Mouse (Mus musculus) kidney, embryonic 14.5 days (tissue): Measurements from ENCODE around the gene Cog3. TPM values are rescaled to one million over a fixed set of nuclear protein-coding genes. Genes with fewer than 3 reads are reported as not detected.

Experiments used
- ATAC-seq: fragments of 200-750 bp; cut with Nextera tagmentation; 2 replicates; pipeline ENCODE4 v1.8.0; 2017; ENCODE audit warnings: moderate number of reproducible peaks, mild to moderate bottlenecking, moderate TSS enrichment, moderate library complexity; ENCODE audit not compliant: low FRiP score, low TSS enrichment
- H3K27ac ChIP-seq: fragments of 300-500 bp; sonication (generic); 2 replicates; pipeline ENCODE4 v1.5.1; 2014; ENCODE audit warnings: low read depth, mild to moderate bottlenecking, low read length, moderate library complexity, mixed read lengths
- H3K27me3 ChIP-seq: fragments of 300-500 bp; sonication (generic); 2 replicates; pipeline ENCODE4 v1.6.1; 2014; ENCODE audit warnings: mild to moderate bottlenecking, low read length; ENCODE audit not compliant: control insufficient read depth, insufficient read depth
- H3K36me3 ChIP-seq: fragments of 300-500 bp; sonication (generic); 2 replicates; pipeline ENCODE4 v1.6.1; 2014; ENCODE audit warnings: low read length, mixed read lengths; ENCODE audit not compliant: control insufficient read depth, insufficient read depth
- H3K4me1 ChIP-seq: fragments of 300-500 bp; sonication (generic); 2 replicates; pipeline ENCODE4 v1.6.1; 2014; ENCODE audit warnings: low read length, mixed read lengths; ENCODE audit not compliant: control insufficient read depth, insufficient read depth
- H3K4me2 ChIP-seq: fragments of 300-500 bp; sonication (generic); replicated peaks from 2 replicates; pipeline ENCODE4 v1.6.1; 2014; ENCODE audit warnings: low read depth, mild to moderate bottlenecking, low read length
- H3K4me3 ChIP-seq: fragments of 300-500 bp; sonication (generic); 2 replicates; pipeline ENCODE4 v1.5.1; 2014; ENCODE audit warnings: mild to moderate bottlenecking, low read length
- H3K9ac ChIP-seq: fragments of 300-500 bp; sonication (generic); 2 replicates; pipeline ENCODE4 v1.6.1; 2014; ENCODE audit warnings: low read depth, mild to moderate bottlenecking, low read length, moderate library complexity
- H3K9me3 ChIP-seq: fragments of 300-500 bp; sonication (generic); 2 replicates; pipeline ENCODE4 v1.6.1; 2016; ENCODE audit warnings: low read length; ENCODE audit not compliant: control insufficient read depth
- WGBS: fragments of 180-500 bp; shearing (Covaris S2); extraction: QIAGEN DNeasy Blood & Tissue Kit; methylation state at CpG from one replicate; pipeline ENCODE4 v1.1.7; 2014; 5-methylcytosine and 5-hydroxymethylcytosine counted together
- polyA plus RNA-seq: library from polyadenylated mRNA; unstranded; fragments of >200 nt; fragmentation: Nextera tagmentation; extraction: Ambion mirVana; gene quantifications from 2 replicates; pipeline ENCODE4 v1.2.1, GENCODE M21; 2014

Gene Cog3
- polyA plus RNA-seq, 1 experiment from 2014 or later: 24.9 TPM

- no peak for ATAC-seq
- H3K4me3 ChIP-seq: no peak overlapping the region
- 89% methylated on average over 2 of the region's 2 CpGs for WGBS
- H3K36me3 ChIP-seq: peaks cover 17% of the 10 kb centered on the region
- H3K27ac ChIP-seq: no peak overlapping the region
- H3K9me3 ChIP-seq: no peaks in the 10 kb centered on the region
- no peak overlapping the region for H3K4me2 ChIP-seq
- H3K27me3 ChIP-seq: no peaks in the 10 kb centered on the region
- H3K9ac ChIP-seq: no peak overlapping the region
- peaks cover 9% of the 10 kb centered on the region for H3K4me1 ChIP-seq
Observed at GRCm38 (mm10) chr14:75747960-75748359, 6.4 kb downstream of the Cog3 start.

- Histone ChIP-seq H3K27me3 (no peaks in the 10 kb centered on the region), H3K9me3 (no peaks in the 10 kb centered on the region), H3K27ac (no peak overlapping the region), H3K4me2 (no peak overlapping the region), H3K36me3 (peaks cover 67% of the 10 kb centered on the region), H3K4me1 (no peaks in the 10 kb centered on the region), H3K9ac (no peak overlapping the region), H3K4me3 (no peak overlapping the region)
- 84% methylated on average over 3 of the region's 3 CpGs for WGBS
- no peak for ATAC-seq
Observed at GRCm38 (mm10) chr14:75741904-75742303, 12.4 kb downstream of the Cog3 start.

- no peak for ATAC-seq
- Histone ChIP-seq H3K9me3 (no peaks in the 10 kb centered on the region), H3K27me3 (no peaks in the 10 kb centered on the region), H3K4me3 (no peak overlapping the region), H3K9ac (no peak overlapping the region), H3K4me2 (no peak overlapping the region), H3K4me1 (no peaks in the 10 kb centered on the region), H3K36me3 (peaks cover 84% of the 10 kb centered on the region), H3K27ac (no peak overlapping the region)
- 93% methylated on average over 3 of the region's 3 CpGs for WGBS
Observed at GRCm38 (mm10) chr14:75735597-75735996, 18.7 kb downstream of the Cog3 start.

DNA sequence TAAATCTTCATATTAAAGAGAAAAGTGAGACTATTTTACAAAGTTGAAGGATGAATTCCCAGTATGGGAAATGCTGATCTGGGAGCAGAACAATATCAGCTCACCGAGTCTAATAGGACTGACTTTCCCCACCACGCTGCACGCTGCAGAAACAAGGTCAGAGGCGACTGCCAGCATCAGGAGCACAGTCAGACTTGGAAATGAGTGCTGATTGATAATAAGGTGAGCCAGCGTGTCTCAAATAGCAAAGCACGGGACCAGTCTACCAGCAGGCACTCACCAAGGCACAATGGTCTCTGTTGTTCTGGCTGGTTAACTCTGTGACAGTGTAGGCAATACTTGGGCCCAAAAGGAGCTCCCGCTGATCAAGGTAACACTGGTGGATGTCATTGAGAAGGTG lies 21.7 kb downstream of the Cog3 start:
- no peaks in the 10 kb centered on the region for H3K27me3 ChIP-seq
- H3K9ac ChIP-seq: no peak overlapping the region
- H3K4me1 ChIP-seq: no peaks in the 10 kb centered on the region
- H3K27ac ChIP-seq: no peak overlapping the region
- no peaks in the 10 kb centered on the region for H3K9me3 ChIP-seq
- no peak overlapping the region for H3K4me2 ChIP-seq
- peaks cover 88% of the 10 kb centered on the region for H3K36me3 ChIP-seq
- ATAC-seq: no peak
- 91% methylated on average over 7 of the region's 7 CpGs for WGBS
- no peak overlapping the region for H3K4me3 ChIP-seq

DNA sequence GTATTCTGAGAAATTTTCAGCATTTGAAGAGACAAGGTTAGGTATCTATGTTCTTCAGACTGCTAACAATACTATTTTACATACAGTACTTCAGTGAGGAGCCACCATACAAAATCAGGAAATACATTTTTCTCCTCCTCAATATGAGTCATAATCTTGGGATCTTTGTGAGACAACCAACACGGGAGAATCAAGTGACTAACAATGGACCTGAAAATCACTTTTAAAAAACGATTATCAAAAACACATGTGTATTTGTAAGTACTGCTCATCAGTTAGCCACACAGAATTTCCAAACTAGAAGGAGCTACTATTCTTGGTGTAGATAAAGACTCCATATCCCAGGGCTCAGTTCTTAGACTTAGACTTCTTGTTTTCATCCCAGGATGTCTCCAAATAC lies 23.0 kb downstream of the Cog3 start:
- no peak for ATAC-seq
- Histone ChIP-seq H3K9me3 (no peaks in the 10 kb centered on the region), H3K9ac (no peak overlapping the region), H3K4me2 (no peak overlapping the region), H3K27ac (no peak overlapping the region), H3K4me1 (no peaks in the 10 kb centered on the region), H3K27me3 (no peaks in the 10 kb centered on the region), H3K36me3 (peaks cover 82% of the 10 kb centered on the region), H3K4me3 (no peak overlapping the region)
- WGBS: 85% methylated on average over 2 of the region's 2 CpGs

- no peak overlapping the region for H3K4me3 ChIP-seq
- no peaks in the 10 kb centered on the region for H3K9me3 ChIP-seq
- 94% methylated on average over 5 of the region's 5 CpGs for WGBS
- H3K27me3 ChIP-seq: no peaks in the 10 kb centered on the region
- no peaks in the 10 kb centered on the region for H3K4me1 ChIP-seq
- H3K36me3 ChIP-seq: peaks cover 75% of the 10 kb centered on the region
- H3K4me2 ChIP-seq: no peak overlapping the region
- no peak overlapping the region for H3K27ac ChIP-seq
- no peak for ATAC-seq
- H3K9ac ChIP-seq: no peak overlapping the region
Observed at GRCm38 (mm10) chr14:75728111-75728510, 26.2 kb downstream of the Cog3 start.

- 56% methylated on average over 4 of the region's 4 CpGs for WGBS
- peak; percentile 81 for ATAC-seq
- Histone ChIP-seq H3K4me3 (no peak overlapping the region), H3K9me3 (no peaks in the 10 kb centered on the region), H3K27ac (no peak overlapping the region), H3K4me1 (no peaks in the 10 kb centered on the region), H3K4me2 (no peak overlapping the region), H3K27me3 (no peaks in the 10 kb centered on the region), H3K9ac (no peak overlapping the region), H3K36me3 (peaks cover 70% of the 10 kb centered on the region)
Observed at GRCm38 (mm10) chr14:75727046-75727445, 27.3 kb downstream of the Cog3 start.

DNA sequence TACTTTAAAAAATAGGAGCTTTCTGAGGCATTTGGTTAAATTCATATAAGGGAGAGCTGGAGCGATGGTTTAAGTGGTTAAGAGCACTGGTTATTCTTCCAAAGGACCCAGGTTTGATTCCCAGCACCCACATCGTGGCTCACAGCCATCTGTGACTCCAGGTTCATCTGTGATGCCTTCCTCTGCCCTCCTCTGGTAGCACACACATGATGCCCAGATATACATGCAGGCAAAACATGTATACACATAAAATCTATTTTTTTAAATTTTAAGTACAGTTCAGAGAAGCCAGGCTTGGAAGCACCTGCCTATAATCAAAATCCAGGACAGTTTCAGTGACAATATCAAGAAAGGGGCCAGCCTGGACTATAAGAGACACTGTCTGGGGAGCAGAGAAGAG lies 31.5 kb downstream of the Cog3 start:
- Histone ChIP-seq H3K27me3 (no peaks in the 10 kb centered on the region), H3K9ac (no peak overlapping the region), H3K4me3 (no peak overlapping the region), H3K9me3 (no peaks in the 10 kb centered on the region), H3K4me2 (no peak overlapping the region), H3K36me3 (peaks cover 63% of the 10 kb centered on the region), H3K4me1 (no peaks in the 10 kb centered on the region), H3K27ac (no peak overlapping the region)
- no peak for ATAC-seq
- WGBS: 95% methylated on average over 2 of the region's 2 CpGs

DNA sequence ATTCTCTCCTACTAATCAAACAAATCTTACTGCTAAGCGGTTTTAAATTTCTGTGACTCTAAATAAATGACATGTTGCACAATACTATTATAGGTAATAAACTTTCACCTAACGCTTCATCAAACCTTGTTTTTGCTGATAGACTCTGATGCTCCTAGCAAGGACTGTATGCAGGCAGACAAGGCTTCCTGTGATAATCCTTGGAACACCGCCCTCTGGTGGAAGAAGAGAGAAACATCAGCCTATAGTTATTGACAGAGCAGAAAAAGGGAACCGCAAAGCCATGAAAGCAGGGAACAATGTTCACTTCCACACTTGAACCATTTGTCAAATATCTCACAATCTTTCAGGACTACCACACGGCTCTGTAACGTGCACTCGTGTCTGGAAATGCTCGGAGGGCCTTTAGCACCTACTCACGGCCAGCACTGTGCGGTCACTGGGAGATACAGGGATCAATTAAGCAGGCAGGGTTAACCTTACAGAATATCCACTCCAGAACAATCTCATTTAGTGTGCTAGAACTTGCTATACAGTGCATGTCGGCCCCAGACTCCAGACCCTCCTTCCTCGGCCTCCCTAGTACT lies 32.2 kb downstream of the Cog3 start:
- Histone ChIP-seq H3K4me1 (no peaks in the 10 kb centered on the region), H3K36me3 (peaks cover 64% of the 10 kb centered on the region), H3K27me3 (no peaks in the 10 kb centered on the region), H3K9me3 (no peaks in the 10 kb centered on the region), H3K4me2 (no peak overlapping the region), H3K4me3 (no peak overlapping the region), H3K27ac (no peak overlapping the region), H3K9ac (no peak overlapping the region)
- peak; percentile 57; the same call in 1 of the 2 replicates for ATAC-seq
- WGBS: 58% methylated on average over 12 of the region's 12 CpGs
